ENCODE assay signal across 9 mouse cellular contexts in genomic region chr2:4517553-4518125, GRCm38 (mm10).
A peak's percentile ranks its signal among the peaks of the same experiment; 100 is the strongest.
DNase-seq lines count a peak whose midpoint lies in the region; ATAC-seq and TF ChIP-seq lines count a peak whose summit lies in the region.
"Had no signal": no experiment of that assay in that cellular context is flagged by ENCODE, and none has a peak within 500 bp of the region (broad histone marks: within the 10 kb centered on the region; RNA-seq: fewer than 3 reads in every experiment).

No protein-coding gene starts in this region.

- H3K4me1 ChIP-seq in hindbrain, embryonic 15.5 days (replicated peaks) = peaks cover 16% of the 10 kb centered on the region
- H3K4me1 ChIP-seq in liver, embryonic 11.5 days (replicated peaks; ENCODE audit: control insufficient read depth, insufficient read depth, low read length) = no peaks in the 10 kb centered on the region

- intact Hi-C loops in gastrocnemius, postnatal 14 days (cut with DNase I; ENCODE audit: low total_unique reads) = no loop called here

- no peak overlapping the region for H3K4me3 ChIP-seq in hindbrain, embryonic 15.5 days
- H3K4me3 ChIP-seq in liver, embryonic 11.5 days (ENCODE audit: low read depth, low read length) = no peak overlapping the region
- no peak overlapping the region for H3K4me3 ChIP-seq in myocyte
- H3K4me3 ChIP-seq: erythroblast, embryonic 14.5 days had no signal

- no peak overlapping the region for H3K4me2 ChIP-seq in hindbrain, embryonic 15.5 days
- H3K4me2 ChIP-seq in liver, embryonic 11.5 days = no peak overlapping the region
- peak overlapping the region; percentile 77 for H3K4me2 ChIP-seq in myocyte (ENCODE audit: low read depth)

- peak; percentile 30 for TF ChIP-seq POLR2A in myocyte (IDR thresholded peaks at IDR 0.05; ENCODE audit: insufficient read length, low read depth)

- no peak overlapping the region for H3ac ChIP-seq in myocyte (ENCODE audit: control insufficient read depth, insufficient read length)

- no peak overlapping the region for H3K9ac ChIP-seq in hindbrain, embryonic 15.5 days
- H3K9ac ChIP-seq in liver, embryonic 11.5 days (ENCODE audit: low read depth, low read length) = no peak overlapping the region

- WGBS in hindbrain, embryonic 15.5 days = 50% methylated on average over 7 of the region's 7 CpGs
- WGBS in liver, embryonic 11.5 days = 33% methylated on average over 7 of the region's 7 CpGs

- H3K27ac ChIP-seq in hindbrain, embryonic 15.5 days (replicated peaks) = peak overlapping the region; percentile 60
- H3K27ac ChIP-seq in liver, embryonic 11.5 days (ENCODE audit: low read depth, low read length) = no peak overlapping the region

- no peaks in the 10 kb centered on the region; the same call in 1 of the 2 replicates for H3K36me3 ChIP-seq in hindbrain, embryonic 15.5 days
- H3K36me3 ChIP-seq in liver, embryonic 11.5 days (ENCODE audit: control insufficient read depth, insufficient read depth, low read length) = no peaks in the 10 kb centered on the region
- peaks cover 6% of the 10 kb centered on the region for H3K36me3 ChIP-seq in myocyte (ENCODE audit: control insufficient read depth, insufficient read depth)

- H3K27me3 ChIP-seq in hindbrain, embryonic 15.5 days = no peaks in the 10 kb centered on the region
- no peaks in the 10 kb centered on the region for H3K27me3 ChIP-seq in liver, embryonic 11.5 days (replicated peaks; ENCODE audit: control insufficient read depth, insufficient read depth, low read length)
- no peaks in the 10 kb centered on the region for H3K27me3 ChIP-seq in myocyte (ENCODE audit: control insufficient read depth, insufficient read depth, insufficient read length)

- peak; percentile 57 for ATAC-seq in hindbrain, embryonic 15.5 days (ENCODE audit: low FRiP score, low read depth)
- ATAC-seq in liver, embryonic 11.5 days (replicated peaks; ENCODE audit: low FRiP score) = peak; percentile 62
- no peak for ATAC-seq in monocyte, adult 5-6 weeks (replicated peaks; ENCODE audit: insufficient number of reproducible peaks, low FRiP score, low TSS enrichment, poor library complexity, severe bottlenecking)

- DNase-seq in urinary bladder, postnatal 14 days (ENCODE audit: low spot score) = peak; percentile 29
- DNase-seq in urinary bladder, adult 18-20 months (ENCODE audit: low spot score in 2 of 2) = no peak
- peak; percentile 63 for DNase-seq in gastrocnemius, postnatal 14 days
- DNase-seq in liver, embryonic 11.5 days (ENCODE audit: low spot score) = peak; percentile 49
- DNase-seq in cerebellum, adult 11 months = no peak

- no peaks in the 10 kb centered on the region for H3K9me3 ChIP-seq in hindbrain, embryonic 15.5 days
- H3K9me3 ChIP-seq in liver, embryonic 11.5 days (ENCODE audit: control insufficient read depth, low read length) = no peaks in the 10 kb centered on the region

- H3K79me2 ChIP-seq in myocyte (ENCODE audit: control insufficient read depth, insufficient read depth) = no peaks in the 10 kb centered on the region

TF ChIP-seq in myocyte, 11 proteins besides CTCF, POLR2A, EP300 and RAD21:
- no peak for TF ChIP-seq CEBPB (IDR thresholded peaks at IDR 0.05; ENCODE audit: insufficient read depth, poor library complexity, severe bottlenecking)
- TF ChIP-seq POLR2AphosphoS2 (IDR thresholded peaks at IDR 0.05; ENCODE audit: insufficient read length, low read depth) = no peak
- TF ChIP-seq E2F4 (IDR thresholded peaks at IDR 0.05; ENCODE audit: insufficient read depth) = no peak
- peak in 2 of 3 experiments; percentile 43 to 74 for TF ChIP-seq MYOD1 (IDR thresholded peaks at IDR 0.05; ENCODE audit: control insufficient read depth in 1 of 3, insufficient read length in 2 of 3, low read depth in 2 of 3)
- no peak for TF ChIP-seq MAX (IDR thresholded peaks at IDR 0.05; ENCODE audit: low read depth)
- TF ChIP-seq SRF (IDR thresholded peaks at IDR 0.05; ENCODE audit: control insufficient read depth, insufficient read length, low read depth) = no peak
- no peak for TF ChIP-seq USF1 (IDR thresholded peaks at IDR 0.05; ENCODE audit: low read depth)
- TF ChIP-seq TCF12 (IDR thresholded peaks at IDR 0.05; ENCODE audit: insufficient read depth, poor library complexity, severe bottlenecking) = peak; percentile 46
- TF ChIP-seq REST (IDR thresholded peaks at IDR 0.05; ENCODE audit: insufficient read depth, insufficient read length) = no peak
- TF ChIP-seq MYOG (IDR thresholded peaks at IDR 0.05; ENCODE audit: control insufficient read depth in 1 of 3, insufficient read depth in 1 of 3, insufficient read length in 2 of 3, low read depth in 2 of 3) = peak; percentile 22 to 66 (median 65)
- no peak for TF ChIP-seq TCF3 (IDR thresholded peaks at IDR 0.05; ENCODE audit: insufficient read length, low read depth)

Comparison
In these comparisons a context has a peak if more than half of its experiments do, and no peak if none do; other contexts are left out.
1. DNase-seq: peak in urinary bladder, postnatal 14 days (single experiment), gastrocnemius, postnatal 14 days (single experiment) and liver, embryonic 11.5 days (single experiment); none in urinary bladder, adult 18-20 months (0 of 2) and cerebellum, adult 11 months (single experiment).